Mouse (Mus musculus) spleen, embryonic (tissue): ENCODE measurements at regions not wholly inside any gene's neighbourhood (a gene's known extent, or its start where the extent isn't known, plus 50 kb on each side); places are given as distances from the start of the nearest gene placed in this dataset.
"Not testable (repeated sequence)": the region's sequence is repeated elsewhere in the genome, so short reads cannot be mapped to it uniquely, and the experiment has no call there.

Experiments
- CTCF ChIA-PET: fragments of 350-600 bp; sonication (Branson Sonifier 250); formaldehyde crosslinking; loops from one replicate; lab custom pipeline; 2022; lab: Charles Lee

DNA sequence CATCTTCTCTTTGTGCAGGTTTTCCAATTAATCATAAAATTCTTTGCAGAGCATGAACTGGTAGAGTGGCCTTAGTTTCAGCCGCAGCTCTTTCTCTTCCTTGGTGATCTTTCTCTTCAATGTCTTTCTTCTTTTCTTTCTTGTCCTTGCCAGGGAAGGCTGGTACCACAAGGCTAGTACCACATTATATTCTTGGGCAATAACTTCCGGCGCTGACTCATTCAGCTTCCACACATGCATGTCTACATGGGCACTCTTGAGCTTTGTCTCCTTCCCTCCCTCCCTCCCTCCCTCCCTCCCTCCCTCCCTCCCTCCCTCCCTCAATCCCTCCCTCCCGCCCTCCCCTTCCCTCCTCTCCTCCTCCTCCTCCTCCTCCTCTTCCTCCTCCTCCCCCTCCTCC lies 98.1 kb upstream of the Pwp1 start:
- CTCF ChIA-PET: interaction anchor here (0.7 kb wide), 1 partner anchor 15 kb away, joined by 3 read pairs; no protein-coding TSS in a partner anchor

DNA sequence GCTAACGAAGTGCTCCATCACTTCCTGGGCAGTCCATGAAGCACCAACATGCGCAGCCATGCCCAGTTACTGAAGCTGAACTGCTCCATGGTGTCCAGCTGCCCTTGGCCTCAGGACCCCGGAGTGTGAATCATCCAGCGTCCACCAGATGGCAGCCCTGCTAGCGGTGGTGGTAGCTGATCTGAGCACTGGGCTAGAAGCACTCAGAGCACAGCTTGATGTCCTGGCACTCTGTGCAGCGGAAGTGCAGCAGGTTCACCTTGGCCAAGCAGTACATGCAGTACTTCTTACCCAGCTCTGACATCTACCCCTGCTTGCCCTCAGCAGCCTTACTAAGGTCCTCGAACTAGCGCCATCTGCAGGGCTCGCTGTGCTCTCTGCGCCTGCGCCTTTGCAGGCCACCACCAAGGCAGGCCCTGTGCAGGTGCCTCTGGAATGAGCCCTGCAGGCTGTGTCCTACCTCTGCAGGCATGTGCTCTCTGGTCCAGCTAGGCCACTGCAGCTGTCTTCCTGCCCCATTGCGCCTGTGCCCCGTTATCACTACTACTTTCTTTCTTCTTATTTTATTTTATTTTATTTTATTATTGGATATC lies 97.4 kb upstream of the Pwp1 start:
- CTCF ChIA-PET: not testable (repeated sequence)

DNA sequence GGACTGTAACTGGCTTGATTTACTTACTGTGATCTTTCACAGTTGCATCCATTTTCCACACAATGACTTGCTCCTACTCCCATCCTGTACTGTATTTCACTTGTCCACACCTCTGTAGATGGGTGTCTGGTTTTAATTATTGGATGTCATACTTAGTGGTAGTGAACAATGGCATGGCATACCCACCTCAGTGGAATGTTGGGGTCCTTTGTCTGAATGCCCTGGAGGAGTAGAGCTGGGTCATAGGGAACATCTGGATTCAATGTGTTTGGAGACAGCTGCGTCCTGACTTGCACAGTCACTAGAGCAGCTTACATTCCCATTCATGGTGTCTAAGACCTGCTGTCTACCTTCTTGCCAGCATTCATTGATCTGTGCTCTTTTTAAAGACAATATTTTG lies 91.5 kb upstream of the Pwp1 start:
- CTCF ChIA-PET: no interaction called here

DNA sequence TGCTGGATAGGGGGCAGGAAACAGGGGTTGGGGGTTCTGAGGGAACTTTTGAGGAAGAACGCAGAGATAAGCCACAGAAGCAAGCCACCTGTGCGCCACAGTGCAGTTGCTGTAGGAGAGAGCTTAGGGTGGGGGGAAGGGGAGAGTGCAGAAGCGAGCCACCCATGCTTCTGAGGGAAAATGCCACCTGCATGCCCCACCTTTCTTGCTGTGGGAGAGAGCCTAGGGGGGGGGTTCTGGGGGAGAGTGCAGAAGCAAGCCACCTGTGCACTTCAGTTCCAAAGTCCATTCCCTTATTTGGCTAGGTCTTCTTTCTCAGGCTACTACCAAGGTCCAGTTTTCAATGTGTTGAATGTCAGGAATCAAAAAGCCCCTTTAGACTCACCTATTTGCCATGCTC lies 90.3 kb upstream of the Pwp1 start:
- CTCF ChIA-PET: interaction anchor here (0.6 kb wide), 1 partner anchor 56 kb away, joined by 3 read pairs; no protein-coding TSS in a partner anchor

DNA sequence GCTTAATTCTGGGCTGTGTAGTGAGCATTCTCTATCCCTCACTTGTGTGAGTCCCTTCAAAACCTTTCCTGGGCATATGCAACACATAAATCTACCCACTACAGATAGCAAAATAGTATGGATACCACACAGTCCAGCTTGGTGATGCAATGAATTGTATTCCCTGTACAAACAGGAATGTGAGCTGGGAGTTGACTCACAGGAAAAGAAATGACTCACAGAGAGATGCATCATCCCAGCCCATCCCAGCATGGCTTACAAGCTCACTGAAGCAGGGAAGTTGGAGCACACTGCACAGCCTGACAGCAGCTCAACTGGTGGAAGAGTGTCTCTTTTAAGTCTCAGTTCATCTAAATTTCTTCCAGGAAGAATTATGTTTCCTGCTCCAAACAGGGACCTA lies 89.7 kb upstream of the Pwp1 start:
- CTCF ChIA-PET: not testable (repeated sequence)

DNA sequence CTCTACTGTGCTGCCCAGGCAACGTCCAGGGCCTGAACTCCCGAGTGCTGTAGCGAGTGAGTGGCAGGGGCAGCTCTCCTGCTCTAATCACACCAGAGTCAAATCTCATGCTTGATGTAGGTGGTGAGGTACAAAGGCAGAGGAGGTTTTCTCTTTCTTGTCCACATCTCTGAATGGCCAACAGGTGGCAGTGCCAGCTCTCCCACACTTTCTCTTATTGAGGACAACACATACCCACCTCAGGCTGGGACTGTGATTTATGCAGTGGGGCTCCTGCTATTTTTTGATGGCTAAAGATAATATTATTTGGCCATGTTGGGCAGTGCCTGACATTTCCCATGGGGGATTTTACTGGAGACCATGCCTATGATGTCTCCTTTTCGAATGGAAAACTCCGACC lies 87.3 kb upstream of the Pwp1 start:
- CTCF ChIA-PET: no interaction called here

DNA sequence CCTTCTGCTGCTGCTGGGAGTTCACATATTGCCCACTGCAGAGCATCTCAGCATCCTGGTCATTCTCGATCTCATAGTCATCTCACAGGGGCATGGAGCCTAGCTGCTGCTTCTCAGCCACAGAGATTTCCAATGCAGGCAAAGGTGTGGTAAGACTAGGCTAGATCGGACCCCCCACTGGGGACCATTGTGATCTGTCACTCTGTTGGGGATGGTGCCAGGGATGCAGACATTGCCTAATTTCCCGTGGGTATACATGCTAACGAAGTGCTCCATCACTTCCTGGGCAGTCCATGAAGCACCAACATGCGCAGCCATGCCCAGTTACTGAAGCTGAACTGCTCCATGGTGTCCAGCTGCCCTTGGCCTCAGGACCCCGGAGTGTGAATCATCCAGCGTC lies 83.9 kb upstream of the Pwp1 start:
- CTCF ChIA-PET: not testable (repeated sequence)

DNA sequence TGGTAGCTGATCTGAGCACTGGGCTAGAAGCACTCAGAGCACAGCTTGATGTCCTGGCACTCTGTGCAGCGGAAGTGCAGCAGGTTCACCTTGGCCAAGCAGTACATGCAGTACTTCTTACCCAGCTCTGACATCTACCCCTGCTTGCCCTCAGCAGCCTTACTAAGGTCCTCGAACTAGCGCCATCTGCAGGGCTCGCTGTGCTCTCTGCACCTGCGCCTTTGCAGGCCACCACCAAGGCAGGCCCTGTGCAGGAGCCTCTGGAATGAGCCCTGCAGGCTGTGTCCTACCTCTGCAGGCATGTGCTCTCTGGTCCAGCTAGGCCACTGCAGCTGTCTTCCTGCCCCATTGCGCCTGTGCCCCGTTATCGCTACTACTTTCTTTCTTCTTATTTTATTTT lies 83.5 kb upstream of the Pwp1 start:
- CTCF ChIA-PET: not testable (repeated sequence)

DNA sequence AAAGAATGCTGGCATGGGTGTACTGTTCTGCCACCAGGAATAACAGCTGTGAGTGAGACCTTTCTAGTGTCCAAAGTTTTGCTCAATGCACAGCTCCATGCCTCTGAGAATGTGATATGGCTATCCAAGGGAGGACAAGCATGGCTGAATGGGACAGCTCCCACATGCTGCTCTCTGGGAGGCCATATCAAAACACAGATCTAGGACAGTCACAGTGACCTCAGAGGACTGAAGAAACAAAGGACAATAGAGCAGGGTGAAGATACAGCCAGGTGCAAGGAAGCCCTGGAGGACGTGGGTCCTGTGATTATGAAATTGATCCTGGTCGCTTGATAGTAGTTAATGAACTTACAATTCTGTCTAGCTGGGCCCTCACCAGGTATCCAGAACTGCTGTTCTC lies 79.7 kb upstream of the Pwp1 start:
- CTCF ChIA-PET: not testable (repeated sequence)

DNA sequence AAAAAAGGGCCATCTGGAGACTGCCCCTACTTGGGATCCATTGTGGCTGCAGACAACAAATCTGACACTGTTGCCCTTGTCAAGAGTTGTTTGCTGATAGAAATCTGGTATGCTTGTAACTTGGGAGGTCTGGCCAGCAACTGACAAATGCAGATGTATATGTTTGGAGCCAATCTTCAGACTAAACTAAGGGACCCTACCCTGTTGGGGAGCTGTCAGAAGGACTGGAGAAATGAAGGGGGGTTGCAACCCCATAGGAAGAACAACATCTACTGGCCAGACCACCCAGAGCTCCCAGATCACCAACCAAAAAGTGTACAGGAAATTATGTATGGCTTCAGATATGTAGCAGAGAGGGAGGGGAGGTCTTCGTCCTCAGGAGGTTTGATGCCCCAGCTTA lies 54.3 kb upstream of the Pwp1 start:
- CTCF ChIA-PET: no interaction called here
